Mouse (Mus musculus): ENCODE measurements around the gene Dcaf7. TPM values are rescaled to one million over a fixed set of nuclear protein-coding genes. Genes with fewer than 3 reads are reported as not detected.
A peak's percentile ranks its signal among the peaks of the same experiment; 100 is the strongest.
"Not testable (repeated sequence)": the region's sequence is repeated elsewhere in the genome, so short reads cannot be mapped to it uniquely, and the experiment has no call there.

The Dcaf7 gene
- polyA plus RNA-seq, 1 experiment, result 60.0 TPM

GRCm38 (mm10) chr11:106060549-106060948 is 23.9 kb downstream of the Dcaf7 start:
- no peak for TF ChIP-seq POLR2A (IDR thresholded peaks at IDR 0.05; ENCODE audit: low read depth, low read length)
- TF ChIP-seq CTCF (IDR thresholded peaks at IDR 0.05; ENCODE audit: borderline replicate concordance, insufficient read depth, low read length), result no peak
- Histone ChIP-seq H3K4me1 (ENCODE audit: control insufficient read depth, insufficient read depth, low read length) (no peaks in the 10 kb centered on the region), H3K4me3 (ENCODE audit: insufficient read depth, low read length) (no peak overlapping the region)

GRCm38 (mm10) chr11:106061311-106061710 is 24.6 kb downstream of the Dcaf7 start:
- no peak for TF ChIP-seq POLR2A (IDR thresholded peaks at IDR 0.05; ENCODE audit: low read depth, low read length)
- TF ChIP-seq CTCF (IDR thresholded peaks at IDR 0.05; ENCODE audit: borderline replicate concordance, insufficient read depth, low read length), result no peak
- Histone ChIP-seq H3K27ac (ENCODE audit: insufficient read depth, low read length) (peak overlapping the region; percentile 8; the same call in 1 of the 2 replicates), H3K4me1 (ENCODE audit: control insufficient read depth, insufficient read depth, low read length) (no peaks in the 10 kb centered on the region), H3K4me3 (ENCODE audit: insufficient read depth, low read length) (no peak overlapping the region)

More at GRCm38 (mm10) chr11:106060549-106060948, 23.9 kb downstream of the Dcaf7 start:
- no peak overlapping the region for H3K27ac ChIP-seq (ENCODE audit: insufficient read depth, low read length)

- TF ChIP-seq POLR2A (IDR thresholded peaks at IDR 0.05; ENCODE audit: low read depth, low read length), result no peak
- no peak for TF ChIP-seq CTCF (IDR thresholded peaks at IDR 0.05; ENCODE audit: borderline replicate concordance, insufficient read depth, low read length)
- H3K27ac ChIP-seq (ENCODE audit: insufficient read depth, low read length), result no peak overlapping the region
- no peak overlapping the region for H3K4me3 ChIP-seq (ENCODE audit: insufficient read depth, low read length)
- H3K4me1 ChIP-seq (ENCODE audit: control insufficient read depth, insufficient read depth, low read length), result peaks cover 3% of the 10 kb centered on the region; the same call in 1 of the 2 replicates
These were observed 27.1 kb downstream of the Dcaf7 start for GRCm38 (mm10) chr11:106063756-106064155.

GRCm38 (mm10) chr11:106065073-106065922 is 28.6 kb downstream of the Dcaf7 start:
- Histone ChIP-seq H3K4me3 (ENCODE audit: insufficient read depth, low read length) (peak overlapping the region; percentile 35; the same call in 1 of the 2 replicates), H3K27ac (ENCODE audit: insufficient read depth, low read length) (no peak overlapping the region), H3K4me1 (ENCODE audit: control insufficient read depth, insufficient read depth, low read length) (peaks cover 3% of the 10 kb centered on the region; the same call in 1 of the 2 replicates)
- no peak for TF ChIP-seq POLR2A (IDR thresholded peaks at IDR 0.05; ENCODE audit: low read depth, low read length)
- TF ChIP-seq CTCF (IDR thresholded peaks at IDR 0.05; ENCODE audit: borderline replicate concordance, insufficient read depth, low read length), result no peak

- peak within 1 kb of the TSS; percentile 79 for H3K4me3 ChIP-seq (ENCODE audit: insufficient read depth, low read length)
- TF ChIP-seq POLR2A (IDR thresholded peaks at IDR 0.05; ENCODE audit: low read depth, low read length) (peak; percentile 82), CTCF (IDR thresholded peaks at IDR 0.05; ENCODE audit: borderline replicate concordance, insufficient read depth, low read length) (no peak)
- H3K4me1 ChIP-seq (ENCODE audit: control insufficient read depth, insufficient read depth, low read length), result peaks cover 3% of the 10 kb centered on the region; the same call in 1 of the 2 replicates
- H3K27ac ChIP-seq (ENCODE audit: insufficient read depth, low read length), result peak within 1 kb of the TSS; percentile 43
These were observed 29.4 kb downstream of the Dcaf7 start, which contains the start of gene Taco1 for GRCm38 (mm10) chr11:106065923-106066571. Taco1 (plus strand) TSS chr11:106066061.

GRCm38 (mm10) chr11:106066616-106067015 is 29.9 kb downstream of the Dcaf7 start:
- not testable (repeated sequence) for H3K4me1 ChIP-seq (ENCODE audit: control insufficient read depth, insufficient read depth, low read length)
- Histone ChIP-seq H3K4me3 (ENCODE audit: insufficient read depth, low read length) (peak overlapping the region; percentile 79), H3K27ac (ENCODE audit: insufficient read depth, low read length) (peak overlapping the region; percentile 43)

- Histone ChIP-seq H3K4me3 (ENCODE audit: insufficient read depth, low read length) (no peak overlapping the region), H3K4me1 (ENCODE audit: control insufficient read depth, insufficient read depth, low read length) (no peaks in the 10 kb centered on the region), H3K27ac (ENCODE audit: insufficient read depth, low read length) (no peak overlapping the region)
- TF ChIP-seq POLR2A (IDR thresholded peaks at IDR 0.05; ENCODE audit: low read depth, low read length) (no peak), CTCF (IDR thresholded peaks at IDR 0.05; ENCODE audit: borderline replicate concordance, insufficient read depth, low read length) (no peak)
These were observed 37.1 kb downstream of the Dcaf7 start for GRCm38 (mm10) chr11:106073774-106074173.

GRCm38 (mm10) chr11:106076321-106076720 is 39.6 kb downstream of the Dcaf7 start:
- peak; percentile 69; the same call in 1 of the 2 replicates for TF ChIP-seq CTCF (IDR thresholded peaks at IDR 0.05; ENCODE audit: borderline replicate concordance, insufficient read depth, low read length)
- no peak for TF ChIP-seq POLR2A (IDR thresholded peaks at IDR 0.05; ENCODE audit: low read depth, low read length)
- Histone ChIP-seq H3K4me3 (ENCODE audit: insufficient read depth, low read length) (no peak overlapping the region), H3K27ac (ENCODE audit: insufficient read depth, low read length) (no peak overlapping the region), H3K4me1 (ENCODE audit: control insufficient read depth, insufficient read depth, low read length) (no peaks in the 10 kb centered on the region)

- peak; percentile 72; the same call in 1 of the 2 replicates for TF ChIP-seq CTCF (IDR thresholded peaks at IDR 0.05; ENCODE audit: borderline replicate concordance, insufficient read depth, low read length)
- TF ChIP-seq POLR2A (IDR thresholded peaks at IDR 0.05; ENCODE audit: low read depth, low read length), result peak; percentile 91
- Histone ChIP-seq H3K4me3 (ENCODE audit: insufficient read depth, low read length) (peak within 1 kb of the TSS; percentile 88), H3K4me1 (ENCODE audit: control insufficient read depth, insufficient read depth, low read length) (peaks cover 3% of the 10 kb centered on the region; the same call in 1 of the 2 replicates), H3K27ac (ENCODE audit: insufficient read depth, low read length) (peak within 1 kb of the TSS; percentile 87)
These were observed 47.3 kb downstream of the Dcaf7 start, which contains the start of gene Map3k3 for GRCm38 (mm10) chr11:106083708-106084701. Map3k3 (plus strand) TSS chr11:106084613.
